In the genomic region with DNA sequence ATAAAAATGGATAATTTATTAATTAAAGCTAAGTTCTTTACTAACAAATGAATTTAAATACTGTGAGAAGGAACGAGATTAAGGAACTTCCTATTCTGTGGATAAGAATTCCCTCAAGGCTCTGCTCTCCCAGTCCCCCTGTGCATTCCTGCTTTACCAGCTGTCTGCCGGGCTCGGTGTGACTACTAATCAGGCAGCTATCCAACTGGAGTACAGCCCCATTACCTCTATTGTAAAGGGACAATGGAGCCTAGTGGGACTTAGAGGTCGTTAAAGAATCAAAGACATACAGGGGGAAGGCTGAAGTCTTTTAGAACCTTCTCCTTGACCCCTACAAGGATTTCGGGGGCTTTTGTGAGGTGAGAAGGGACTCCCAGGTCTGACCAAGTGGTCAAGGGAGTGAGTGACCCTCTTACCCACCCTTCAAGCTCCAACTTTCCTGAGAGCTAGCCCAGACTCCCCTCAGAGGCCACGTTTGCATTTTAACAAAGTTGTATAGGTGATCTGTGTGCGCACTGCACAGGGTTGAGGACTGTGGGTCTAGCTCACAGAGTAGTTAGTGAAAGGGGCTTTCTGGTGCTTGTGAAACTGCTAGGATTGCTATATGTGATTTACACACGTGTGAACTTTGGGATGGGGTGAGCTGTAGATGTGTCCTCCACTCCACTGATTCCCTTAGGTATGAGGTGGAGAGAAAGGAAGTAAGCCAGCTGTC, we compare ENCODE assay signal across 14 mouse cellular contexts. TPM values are rescaled to one million over a fixed set of nuclear protein-coding genes. Genes with fewer than 3 reads are reported as not detected.
DNase-seq lines count a peak whose midpoint lies in the region; ATAC-seq and TF ChIP-seq lines count a peak whose summit lies in the region.
"Had no signal": no experiment of that assay in that cellular context is flagged by ENCODE, and none has a peak within 500 bp of the region (broad histone marks: within the 10 kb centered on the region; RNA-seq: fewer than 3 reads in every experiment).

No protein-coding gene starts in this region.

- no peaks in the 10 kb centered on the region for H3K4me1 ChIP-seq in embryonic facial prominence, embryonic 11.5 days (ENCODE audit: control insufficient read depth, insufficient read depth, low read length)
- peaks cover 24% of the 10 kb centered on the region for H3K4me1 ChIP-seq in hindbrain, embryonic 13.5 days (replicated peaks)
- H3K4me1 ChIP-seq in midbrain, postnatal 0 days (ENCODE audit: insufficient read depth, low read length): no peaks in the 10 kb centered on the region
- peaks cover 13% of the 10 kb centered on the region for H3K4me1 ChIP-seq in kidney, embryonic 15.5 days
- peaks cover 11% of the 10 kb centered on the region for H3K4me1 ChIP-seq in kidney, embryonic 16.5 days (ENCODE audit: insufficient read depth, low read length)
- H3K4me1 ChIP-seq: liver, embryonic 13.5 days had no signal

- no peak overlapping the region for H3K9ac ChIP-seq in embryonic facial prominence, embryonic 11.5 days (replicated peaks; ENCODE audit: low read length)
- no peak overlapping the region for H3K9ac ChIP-seq in hindbrain, embryonic 13.5 days
- H3K9ac ChIP-seq in midbrain, postnatal 0 days (replicated peaks; ENCODE audit: low read length, poor library complexity, severe bottlenecking): no peak overlapping the region
- H3K9ac ChIP-seq in kidney, embryonic 15.5 days: no peak overlapping the region
- H3K9ac ChIP-seq in kidney, embryonic 16.5 days (replicated peaks; ENCODE audit: low read length): no peak overlapping the region
- H3K9ac ChIP-seq: liver, embryonic 13.5 days had no signal

- H3K4me3 ChIP-seq in embryonic facial prominence, embryonic 11.5 days (ENCODE audit: low read depth, low read length): no peak overlapping the region
- H3K4me3 ChIP-seq in hindbrain, embryonic 13.5 days: no peak overlapping the region
- no peak overlapping the region for H3K4me3 ChIP-seq in midbrain, postnatal 0 days (ENCODE audit: low read depth, low read length)
- no peak overlapping the region for H3K4me3 ChIP-seq in kidney, embryonic 15.5 days (replicated peaks)
- H3K4me3 ChIP-seq in kidney, embryonic 16.5 days (ENCODE audit: low read length): no peak overlapping the region
- H3K4me3 ChIP-seq: liver, embryonic 13.5 days had no signal

- H3K36me3 ChIP-seq in embryonic facial prominence, embryonic 11.5 days (replicated peaks; ENCODE audit: control insufficient read depth, insufficient read depth, low read depth, low read length): no peaks in the 10 kb centered on the region
- H3K36me3 ChIP-seq in hindbrain, embryonic 13.5 days: no peaks in the 10 kb centered on the region
- no peaks in the 10 kb centered on the region for H3K36me3 ChIP-seq in midbrain, postnatal 0 days (ENCODE audit: insufficient read depth, low read length)
- no peaks in the 10 kb centered on the region for H3K36me3 ChIP-seq in kidney, embryonic 15.5 days
- no peaks in the 10 kb centered on the region for H3K36me3 ChIP-seq in kidney, embryonic 16.5 days (ENCODE audit: insufficient read depth, low read length)
- H3K36me3 ChIP-seq: liver, embryonic 13.5 days had no signal

- H3K27ac ChIP-seq in embryonic facial prominence, embryonic 11.5 days (replicated peaks; ENCODE audit: low read depth, low read length): no peak overlapping the region
- peak overlapping the region; percentile 35; the same call in 1 of the 2 replicates for H3K27ac ChIP-seq in hindbrain, embryonic 13.5 days
- no peak overlapping the region for H3K27ac ChIP-seq in midbrain, postnatal 0 days (ENCODE audit: low read depth, low read length)
- H3K27ac ChIP-seq in kidney, embryonic 15.5 days: no peak overlapping the region
- no peak overlapping the region for H3K27ac ChIP-seq in kidney, embryonic 16.5 days (ENCODE audit: low read length)
- H3K27ac ChIP-seq: liver, embryonic 13.5 days; macrophage had no signal

- no peaks in the 10 kb centered on the region for H3K27me3 ChIP-seq in embryonic facial prominence, embryonic 11.5 days (ENCODE audit: control insufficient read depth, insufficient read depth, low read length)
- H3K27me3 ChIP-seq in hindbrain, embryonic 13.5 days: no peaks in the 10 kb centered on the region
- H3K27me3 ChIP-seq in midbrain, postnatal 0 days (ENCODE audit: insufficient read depth, low read length): no peaks in the 10 kb centered on the region
- no peaks in the 10 kb centered on the region for H3K27me3 ChIP-seq in kidney, embryonic 15.5 days
- H3K27me3 ChIP-seq in kidney, embryonic 16.5 days (ENCODE audit: insufficient read depth, low read length): no peaks in the 10 kb centered on the region
- H3K27me3 ChIP-seq: liver, embryonic 13.5 days had no signal

- H3K9me3 ChIP-seq in embryonic facial prominence, embryonic 11.5 days (replicated peaks; ENCODE audit: control insufficient read depth, low read length): no peaks in the 10 kb centered on the region
- no peaks in the 10 kb centered on the region for H3K9me3 ChIP-seq in hindbrain, embryonic 13.5 days
- H3K9me3 ChIP-seq in midbrain, postnatal 0 days (ENCODE audit: low read length): no peaks in the 10 kb centered on the region
- H3K9me3 ChIP-seq in kidney, embryonic 15.5 days (replicated peaks): no peaks in the 10 kb centered on the region
- H3K9me3 ChIP-seq in kidney, embryonic 16.5 days (ENCODE audit: low read length): no peaks in the 10 kb centered on the region; the same call in 1 of the 2 replicates
- H3K9me3 ChIP-seq: liver, embryonic 13.5 days had no signal

- peak; percentile 60 for DNase-seq in Muller cell, postnatal 12 days (ENCODE audit: inconsistent ontology term)
- peak; percentile 19 for DNase-seq in embryonic facial prominence, embryonic 11.5 days (ENCODE audit: low spot score)
- DNase-seq in midbrain, postnatal 0 days (ENCODE audit: low spot score): peak; percentile 35
- no peak for DNase-seq in right cerebral cortex, adult 18-20 months
- no peak for DNase-seq in urinary bladder, postnatal 36 days (ENCODE audit: low spot score in 2 of 2)
- DNase-seq: heart, adult 11 months; kidney, postnatal 4 days; liver, embryonic 13.5 days; spleen, adult 18-20 months; thymus, adult 18-20 months had no signal

- no peak overlapping the region for H3K4me2 ChIP-seq in embryonic facial prominence, embryonic 11.5 days (ENCODE audit: low read depth, low read length)
- no peak overlapping the region for H3K4me2 ChIP-seq in hindbrain, embryonic 13.5 days
- H3K4me2 ChIP-seq in midbrain, postnatal 0 days (ENCODE audit: low read depth, low read length, poor library complexity, severe bottlenecking): no peak overlapping the region
- H3K4me2 ChIP-seq in kidney, embryonic 15.5 days: no peak overlapping the region
- no peak overlapping the region for H3K4me2 ChIP-seq in kidney, embryonic 16.5 days (replicated peaks; ENCODE audit: low read depth, low read length)
- H3K4me2 ChIP-seq: liver, embryonic 13.5 days had no signal

- no peak; the same call in 1 of the 2 replicates for ATAC-seq in embryonic facial prominence, embryonic 11.5 days (replicated peaks; ENCODE audit: insufficient number of reproducible peaks, low FRiP score, low TSS enrichment, low read depth)
- ATAC-seq in hindbrain, embryonic 13.5 days (ENCODE audit: low FRiP score): peak; percentile 44; the same call in 1 of the 2 replicates
- no peak for ATAC-seq in midbrain, postnatal 0 days (ENCODE audit: low FRiP score)
- no peak for ATAC-seq in kidney, embryonic 15.5 days (replicated peaks; ENCODE audit: low FRiP score)
- no peak for ATAC-seq in kidney, embryonic 16.5 days (ENCODE audit: low FRiP score, low TSS enrichment)

- WGBS in embryonic facial prominence, embryonic 11.5 days: 33% methylated on average over 8 of the region's 8 CpGs
- WGBS in hindbrain, embryonic 13.5 days: 30% methylated on average over 8 of the region's 8 CpGs
- 28% methylated on average over 8 of the region's 8 CpGs for WGBS in midbrain, postnatal 0 days
- 48% methylated on average over 8 of the region's 8 CpGs for WGBS in kidney, embryonic 15.5 days
- WGBS in kidney, embryonic 16.5 days: 45% methylated on average over 8 of the region's 8 CpGs

- no peak for TF ChIP-seq CTCF in midbrain, postnatal 0 days (IDR thresholded peaks at IDR 0.05)

RNA-seq across cellular contexts. Expression of a gene that starts 49.5 kb away (rescaled TPM):
- polyA plus RNA-seq in embryonic facial prominence, embryonic 11.5 days (2014; fragmentation: Nextera tagmentation; extraction: Ambion mirVana): 0.18 and 0.50 TPM in 2 replicates
- 4.0 and 4.5 TPM in 2 replicates for polyA plus RNA-seq in hindbrain, embryonic 13.5 days (2015; fragmentation: Nextera tagmentation; extraction: Ambion mirVana)
- total RNA-seq in midbrain, postnatal 0 days (2014; rRNA removed): 6.8 and 9.2 TPM in 2 replicates
- polyA plus RNA-seq in midbrain, postnatal 0 days (2015; fragmentation: Nextera tagmentation; extraction: Ambion mirVana): 2.5 and 3.1 TPM in 2 replicates
- 0.14 and 0.19 TPM in 2 replicates for polyA plus RNA-seq in kidney, embryonic 15.5 days (2015; fragmentation: Nextera tagmentation; extraction: Ambion mirVana)
- 0.07 and 0.21 TPM in 2 replicates for polyA plus RNA-seq in kidney, embryonic 16.5 days (2015; fragmentation: Nextera tagmentation; extraction: Ambion mirVana)
- polyA plus RNA-seq: macrophage had no signal

Comparison
In these comparisons a context has a peak if more than half of its experiments do, and no peak if none do; other contexts are left out.
1. DNase-seq: peak in Muller cell, postnatal 12 days (single experiment), embryonic facial prominence, embryonic 11.5 days (single experiment) and midbrain, postnatal 0 days (single experiment); none in right cerebral cortex, adult 18-20 months (single experiment) and urinary bladder, postnatal 36 days (0 of 2).